Mouse (Mus musculus): ENCODE data around the gene Six3. TPM values are rescaled to one million over a fixed set of nuclear protein-coding genes. Genes with fewer than 3 reads are reported as not detected.
A peak's percentile ranks its signal among the peaks of the same experiment; 100 is the strongest.

The Six3 gene
- polyA plus RNA-seq, 1 experiment from 2014 or later: not detected

DNA sequence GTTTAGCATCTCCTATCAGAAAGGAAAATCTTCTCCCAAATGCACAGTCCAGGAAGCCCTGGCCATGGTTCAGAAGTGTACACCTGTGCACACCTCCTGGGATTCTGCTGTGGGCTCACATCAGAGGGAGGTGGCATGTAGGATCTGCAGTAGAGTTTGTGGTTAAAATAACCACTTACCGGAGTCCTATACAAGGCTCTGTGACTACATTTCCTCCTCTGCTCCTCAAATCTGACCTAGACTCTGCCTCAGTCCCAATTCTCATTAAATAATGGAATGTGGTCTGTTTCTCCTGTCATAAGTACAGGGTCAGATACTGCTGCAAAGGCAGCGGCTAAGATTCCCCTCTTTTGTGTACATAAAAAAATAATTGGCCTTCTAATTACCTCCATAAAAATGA is 50.8 kb downstream of the Six3 start:
- Histone ChIP-seq H3K4me3 (ENCODE audit: low read length) (no peak overlapping the region; the same call in 1 of the 2 replicates), H3K36me3 (ENCODE audit: control insufficient read depth, insufficient read depth) (no peaks in the 10 kb centered on the region), H3K27me3 (ENCODE audit: control insufficient read depth, insufficient read depth, low read length) (peaks cover 32% of the 10 kb centered on the region), H3K9me3 (replicated peaks; ENCODE audit: control insufficient read depth, low read length) (no peaks in the 10 kb centered on the region), H3K27ac (ENCODE audit: low read length) (no peak overlapping the region), H3K4me1 (ENCODE audit: control insufficient read depth, insufficient read depth, low read length) (no peaks in the 10 kb centered on the region), H3K4me2 (ENCODE audit: low read depth, low read length) (peak overlapping the region; percentile 54; the same call in 1 of the 2 replicates), H3K9ac (ENCODE audit: low read length) (no peak overlapping the region)
- no peak for ATAC-seq (replicated peaks; ENCODE audit: extremely low read depth, insufficient read depth, low FRiP score)
- 49% methylated on average over 2 of the region's 2 CpGs for WGBS

DNA sequence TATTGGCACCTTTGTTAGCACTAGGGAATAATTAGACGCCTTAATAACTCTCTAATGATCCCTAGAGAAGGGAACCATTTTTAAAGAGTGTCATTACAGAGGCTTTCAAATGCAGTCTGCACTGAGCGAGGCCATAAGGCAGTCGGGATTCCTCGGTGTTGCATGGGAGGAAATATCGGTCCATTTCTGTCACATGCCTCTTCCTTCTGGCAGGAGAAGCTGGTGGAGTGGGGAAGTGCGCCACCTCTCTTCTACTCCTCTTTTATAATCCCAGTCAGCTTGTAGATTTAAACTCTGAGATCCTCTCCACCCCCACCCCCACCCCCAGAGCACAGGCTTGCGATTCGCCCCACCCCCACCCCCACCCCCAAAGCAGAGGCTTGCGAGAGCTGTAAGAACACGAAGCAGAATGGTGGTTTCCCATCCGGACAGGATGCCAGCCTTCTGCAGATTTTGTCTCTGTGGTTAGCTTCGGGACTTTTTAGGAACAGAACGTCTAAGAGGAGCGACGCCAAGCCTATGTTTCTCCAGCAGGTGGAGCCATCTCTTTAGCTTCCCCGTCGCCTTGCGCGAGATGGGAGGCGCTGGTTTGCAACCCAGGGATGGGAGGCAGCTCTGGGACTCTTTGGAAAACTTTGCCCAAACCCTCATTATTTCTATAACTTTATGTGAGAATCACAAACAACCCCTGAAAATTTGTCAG is 51.4 kb downstream of the Six3 start:
- Histone ChIP-seq H3K4me1 (ENCODE audit: control insufficient read depth, insufficient read depth, low read length) (no peaks in the 10 kb centered on the region), H3K27me3 (ENCODE audit: control insufficient read depth, insufficient read depth, low read length) (peaks cover 32% of the 10 kb centered on the region), H3K9ac (ENCODE audit: low read length) (no peak overlapping the region), H3K4me2 (ENCODE audit: low read depth, low read length) (peak overlapping the region; percentile 54), H3K9me3 (replicated peaks; ENCODE audit: control insufficient read depth, low read length) (no peaks in the 10 kb centered on the region), H3K36me3 (ENCODE audit: control insufficient read depth, insufficient read depth) (no peaks in the 10 kb centered on the region), H3K4me3 (ENCODE audit: low read length) (peak overlapping the region; percentile 32), H3K27ac (ENCODE audit: low read length) (no peak overlapping the region)
- WGBS: 3% methylated on average over 20 of the region's 20 CpGs
- peak; percentile 67 for ATAC-seq (replicated peaks; ENCODE audit: extremely low read depth, insufficient read depth, low FRiP score)

Other genes starting within 250 kb of the Six3 start
- 0.62 and 1.0 TPM in 2 replicates for gene Six2, start 74.7 kb downstream of the Six3 start, polyA plus RNA-seq (2015; fragmentation: Nextera tagmentation; extraction: Ambion mirVana)